ENCODE assay signal across 8 mouse cellular contexts in genomic region chr2:130827410-130827809, GRCm38 (mm10).
DNase-seq lines count a peak whose midpoint lies in the region; ATAC-seq and TF ChIP-seq lines count a peak whose summit lies in the region.

No protein-coding gene starts in this region.

- no peak for TF ChIP-seq POLR2A in liver, adult 2 months (IDR thresholded peaks at IDR 0.05; ENCODE audit: extremely low read depth, insufficient read depth, low read length)

- H3K9me3 ChIP-seq in liver, embryonic 12.5 days (replicated peaks) = no peaks in the 10 kb centered on the region
- no peaks in the 10 kb centered on the region for H3K9me3 ChIP-seq in hindbrain, embryonic 13.5 days
- H3K9me3 ChIP-seq in neural tube, embryonic 12.5 days = no peaks in the 10 kb centered on the region

- TF ChIP-seq CTCF in liver, adult 2 months (IDR thresholded peaks at IDR 0.05; ENCODE audit: low read depth, low read length) = no peak

- H3K27me3 ChIP-seq in liver, adult 2 months (ENCODE audit: control insufficient read depth, insufficient read depth, low read length) = no peaks in the 10 kb centered on the region
- no peaks in the 10 kb centered on the region for H3K27me3 ChIP-seq in liver, embryonic 12.5 days (replicated peaks)
- H3K27me3 ChIP-seq in hindbrain, embryonic 13.5 days = no peaks in the 10 kb centered on the region
- no peaks in the 10 kb centered on the region for H3K27me3 ChIP-seq in neural tube, embryonic 12.5 days (replicated peaks)

- H3K36me3 ChIP-seq in liver, adult 2 months (ENCODE audit: control insufficient read depth, insufficient read depth, low read length) = 0 out of 2 replicates have a peak, but pooled peaks cover 2% of the 10 kb centered on the region
- peaks cover 9% of the 10 kb centered on the region for H3K36me3 ChIP-seq in liver, embryonic 12.5 days
- peaks cover 41% of the 10 kb centered on the region for H3K36me3 ChIP-seq in hindbrain, embryonic 13.5 days
- peaks cover 29% of the 10 kb centered on the region; the same call in 1 of the 2 replicates for H3K36me3 ChIP-seq in neural tube, embryonic 12.5 days

- H3K9ac ChIP-seq in liver, adult 2 months (ENCODE audit: low read depth, low read length) = no peak overlapping the region
- no peak overlapping the region for H3K9ac ChIP-seq in liver, embryonic 12.5 days
- no peak overlapping the region for H3K9ac ChIP-seq in hindbrain, embryonic 13.5 days
- no peak overlapping the region for H3K9ac ChIP-seq in neural tube, embryonic 12.5 days

- peaks cover 35% of the 10 kb centered on the region; the same call in 1 of the 2 replicates for H3K79me2 ChIP-seq in liver, adult 2 months (ENCODE audit: control insufficient read depth, insufficient read depth, low read length)

- 8% methylated on average over 2 of the region's 2 CpGs for WGBS in liver, adult 2 months
- WGBS in liver, embryonic 12.5 days (ENCODE audit: insufficient replicate concordance) = 63% methylated on average over 2 of the region's 2 CpGs
- 21% methylated on average over 2 of the region's 2 CpGs for WGBS in hindbrain, embryonic 13.5 days
- 43% methylated on average over 2 of the region's 2 CpGs for WGBS in neural tube, embryonic 12.5 days

- no peak overlapping the region for H3K4me3 ChIP-seq in liver, adult 2 months (ENCODE audit: insufficient read depth, low read depth, low read length)
- H3K4me3 ChIP-seq in liver, embryonic 12.5 days = no peak overlapping the region
- H3K4me3 ChIP-seq in hindbrain, embryonic 13.5 days = no peak overlapping the region
- H3K4me3 ChIP-seq in neural tube, embryonic 12.5 days = no peak overlapping the region

- 0 out of 2 replicates have a peak overlapping the region, but pooled peaks have one; percentile 62 for H3K27ac ChIP-seq in liver, adult 2 months (replicated peaks; ENCODE audit: insufficient read depth, low read depth, low read length)
- no peak overlapping the region for H3K27ac ChIP-seq in liver, embryonic 12.5 days
- no peak overlapping the region for H3K27ac ChIP-seq in hindbrain, embryonic 13.5 days
- no peak overlapping the region for H3K27ac ChIP-seq in neural tube, embryonic 12.5 days

- ATAC-seq in liver, embryonic 12.5 days = no peak
- peak; percentile 74 for ATAC-seq in hindbrain, embryonic 13.5 days (ENCODE audit: low FRiP score)
- peak; percentile 56; the same call in 1 of the 2 replicates for ATAC-seq in neural tube, embryonic 12.5 days (ENCODE audit: low FRiP score, low read depth)
- ATAC-seq in megakaryocyte-erythroid progenitor cell, adult 5-6 weeks (replicated peaks; ENCODE audit: low FRiP score, low TSS enrichment, poor library complexity, severe bottlenecking) = no peak

- DNase-seq in liver, adult 2 months (ENCODE audit: extremely low read depth, low read depth, low spot score) = peak; percentile 98
- DNase-seq in cerebellum, adult 9-10 months = peak; percentile 54
- DNase-seq in layer of hippocampus, postnatal 14 days (ENCODE audit: low spot score in 2 of 2) = peak; percentile 31 to 80
- DNase-seq in spleen, adult 18-20 months = no peak

- H3K4me1 ChIP-seq in liver, adult 2 months (ENCODE audit: control insufficient read depth, insufficient read depth, low read length) = peaks cover 28% of the 10 kb centered on the region
- peaks cover 16% of the 10 kb centered on the region for H3K4me1 ChIP-seq in liver, embryonic 12.5 days
- H3K4me1 ChIP-seq in hindbrain, embryonic 13.5 days (replicated peaks) = peaks cover 8% of the 10 kb centered on the region
- peaks cover 9% of the 10 kb centered on the region for H3K4me1 ChIP-seq in neural tube, embryonic 12.5 days

- no peak overlapping the region for H3K4me2 ChIP-seq in liver, embryonic 12.5 days
- no peak overlapping the region for H3K4me2 ChIP-seq in hindbrain, embryonic 13.5 days
- no peak overlapping the region for H3K4me2 ChIP-seq in neural tube, embryonic 12.5 days (replicated peaks)

Comparison
In these comparisons a context has a peak if more than half of its experiments do, and no peak if none do; other contexts are left out.
1. DNase-seq: peak in liver, adult 2 months (single experiment), cerebellum, adult 9-10 months (single experiment) and layer of hippocampus, postnatal 14 days (2 of 2); none in spleen, adult 18-20 months (0 of 2).
2. ATAC-seq: peak in hindbrain, embryonic 13.5 days (single experiment) and neural tube, embryonic 12.5 days (single experiment); none in liver, embryonic 12.5 days (single experiment) and megakaryocyte-erythroid progenitor cell, adult 5-6 weeks (single experiment).